Mouse (Mus musculus): ENCODE measurements around the gene Cadps. TPM values are rescaled to one million over a fixed set of nuclear protein-coding genes. Genes with fewer than 3 reads are reported as not detected.

The Cadps gene
- polyA plus RNA-seq, 1 experiment from 2014 or later: 63.4 TPM

- H3K9ac ChIP-seq: no peak overlapping the region
- ATAC-seq (ENCODE audit: low FRiP score) (no peak), DNase-seq (ENCODE audit: low spot score) (no peak)
- H3K4me3 ChIP-seq (replicated peaks; ENCODE audit: low read length): no peak overlapping the region
- no peaks in the 10 kb centered on the region for H3K36me3 ChIP-seq (replicated peaks; ENCODE audit: control insufficient read depth, insufficient read depth)
- peaks cover 89% of the 10 kb centered on the region for H3K27me3 ChIP-seq (ENCODE audit: control insufficient read depth, insufficient read depth, low read length)
- H3K4me2 ChIP-seq (replicated peaks): no peak overlapping the region
- peaks cover 14% of the 10 kb centered on the region; the same call in 1 of the 2 replicates for H3K4me1 ChIP-seq (replicated peaks; ENCODE audit: control insufficient read depth, insufficient read depth, low read length)
- 64% methylated on average over 6 of the region's 6 CpGs for WGBS
- H3K9me3 ChIP-seq (ENCODE audit: control insufficient read depth, low read length): no peaks in the 10 kb centered on the region
- H3K27ac ChIP-seq: no peak overlapping the region
Observed at GRCm38 (mm10) chr14:12387176-12387575, 435.7 kb downstream of the Cadps start.

- WGBS: 22% methylated on average over 9 of the region's 9 CpGs
- H3K36me3 ChIP-seq (replicated peaks; ENCODE audit: control insufficient read depth, insufficient read depth): no peaks in the 10 kb centered on the region
- H3K27ac ChIP-seq: no peak overlapping the region
- H3K27me3 ChIP-seq (ENCODE audit: control insufficient read depth, insufficient read depth, low read length): peaks cover 61% of the 10 kb centered on the region
- H3K9me3 ChIP-seq (ENCODE audit: control insufficient read depth, low read length): no peaks in the 10 kb centered on the region
- H3K9ac ChIP-seq: no peak overlapping the region
- ATAC-seq (ENCODE audit: low FRiP score): no peak
- no peak for DNase-seq (ENCODE audit: low spot score)
- no peaks in the 10 kb centered on the region for H3K4me1 ChIP-seq (replicated peaks; ENCODE audit: control insufficient read depth, insufficient read depth, low read length)
- no peak overlapping the region for H3K4me2 ChIP-seq (replicated peaks)
- H3K4me3 ChIP-seq (replicated peaks; ENCODE audit: low read length): no peak overlapping the region
Observed at GRCm38 (mm10) chr14:12377883-12378282, 445.0 kb downstream of the Cadps start.

GRCm38 (mm10) chr14:12377289-12377688 lies 445.6 kb downstream of the Cadps start:
- H3K9ac ChIP-seq: no peak overlapping the region
- WGBS: 82% methylated on average over 2 of the region's 2 CpGs
- H3K27me3 ChIP-seq (ENCODE audit: control insufficient read depth, insufficient read depth, low read length): peaks cover 59% of the 10 kb centered on the region

GRCm38 (mm10) chr14:12375451-12375850 lies 447.4 kb downstream of the Cadps start:
- DNase-seq (ENCODE audit: low spot score) (no peak), ATAC-seq (ENCODE audit: low FRiP score) (no peak)
- Histone ChIP-seq H3K27ac (no peak overlapping the region), H3K4me2 (replicated peaks) (no peak overlapping the region), H3K4me3 (replicated peaks; ENCODE audit: low read length) (no peak overlapping the region), H3K36me3 (replicated peaks; ENCODE audit: control insufficient read depth, insufficient read depth) (0 out of 2 replicates have a peak, but pooled peaks cover 3% of the 10 kb centered on the region), H3K4me1 (replicated peaks; ENCODE audit: control insufficient read depth, insufficient read depth, low read length) (no peaks in the 10 kb centered on the region), H3K27me3 (ENCODE audit: control insufficient read depth, insufficient read depth, low read length) (peaks cover 50% of the 10 kb centered on the region), H3K9ac (no peak overlapping the region), H3K9me3 (ENCODE audit: control insufficient read depth, low read length) (no peaks in the 10 kb centered on the region)
- WGBS: 43% methylated on average over 2 of the region's 2 CpGs

More at GRCm38 (mm10) chr14:12377289-12377688, 445.6 kb downstream of the Cadps start:
- no peaks in the 10 kb centered on the region for H3K36me3 ChIP-seq (replicated peaks; ENCODE audit: control insufficient read depth, insufficient read depth)
- H3K4me1 ChIP-seq (replicated peaks; ENCODE audit: control insufficient read depth, insufficient read depth, low read length): no peaks in the 10 kb centered on the region
- H3K27ac ChIP-seq: no peak overlapping the region
- DNase-seq (ENCODE audit: low spot score): no peak
- H3K9me3 ChIP-seq (ENCODE audit: control insufficient read depth, low read length): no peaks in the 10 kb centered on the region
- H3K4me3 ChIP-seq (replicated peaks; ENCODE audit: low read length): no peak overlapping the region
- ATAC-seq (ENCODE audit: low FRiP score): no peak
- no peak overlapping the region for H3K4me2 ChIP-seq (replicated peaks)

- no peaks in the 10 kb centered on the region for H3K36me3 ChIP-seq (replicated peaks; ENCODE audit: control insufficient read depth, insufficient read depth)
- no peaks in the 10 kb centered on the region for H3K9me3 ChIP-seq (ENCODE audit: control insufficient read depth, low read length)
- WGBS: 4% methylated on average over 16 of the region's 16 CpGs
- H3K9ac ChIP-seq: no peak overlapping the region
- no peaks in the 10 kb centered on the region for H3K4me1 ChIP-seq (replicated peaks; ENCODE audit: control insufficient read depth, insufficient read depth, low read length)
- H3K27me3 ChIP-seq (ENCODE audit: control insufficient read depth, insufficient read depth, low read length): peaks cover 98% of the 10 kb centered on the region
- no peak overlapping the region for H3K4me3 ChIP-seq (replicated peaks; ENCODE audit: low read length)
- H3K27ac ChIP-seq: no peak overlapping the region
- H3K4me2 ChIP-seq (replicated peaks): no peak overlapping the region
- DNase-seq (ENCODE audit: low spot score): no peak
- ATAC-seq (ENCODE audit: low FRiP score): no peak
Observed at GRCm38 (mm10) chr14:12350271-12350916, 472.5 kb downstream of the Cadps start.

- WGBS: 3% methylated on average over 15 of the region's 15 CpGs
- DNase-seq (ENCODE audit: low spot score) (no peak), ATAC-seq (ENCODE audit: low FRiP score) (no peak)
Observed at GRCm38 (mm10) chr14:12349334-12350090, 473.4 kb downstream of the Cadps start.

GRCm38 (mm10) chr14:12348089-12348488 lies 474.8 kb downstream of the Cadps start, which contains the start of gene Fezf2:
TSS of gene Fezf2 (minus strand) at chr14:12348189.
- Histone ChIP-seq H3K9ac (no peak within 1 kb of the TSS), H3K9me3 (ENCODE audit: control insufficient read depth, low read length) (no peaks in the 10 kb centered on the region), H3K27ac (no peak within 1 kb of the TSS), H3K4me1 (replicated peaks; ENCODE audit: control insufficient read depth, insufficient read depth, low read length) (no peaks in the 10 kb centered on the region), H3K36me3 (replicated peaks; ENCODE audit: control insufficient read depth, insufficient read depth) (no peaks in the 10 kb centered on the region), H3K27me3 (ENCODE audit: control insufficient read depth, insufficient read depth, low read length) (peaks cover 98% of the 10 kb centered on the region), H3K4me3 (replicated peaks; ENCODE audit: low read length) (no peak within 1 kb of the TSS), H3K4me2 (replicated peaks) (no peak within 1 kb of the TSS)
- DNase-seq (ENCODE audit: low spot score) (no peak), ATAC-seq (ENCODE audit: low FRiP score) (no peak)
- WGBS: 0% methylated on average over 2 of the region's 2 CpGs

More at GRCm38 (mm10) chr14:12349334-12350090, 473.4 kb downstream of the Cadps start:
- Histone ChIP-seq H3K9ac (no peak overlapping the region), H3K4me2 (replicated peaks) (no peak overlapping the region), H3K27me3 (ENCODE audit: control insufficient read depth, insufficient read depth, low read length) (peaks cover 99% of the 10 kb centered on the region), H3K36me3 (replicated peaks; ENCODE audit: control insufficient read depth, insufficient read depth) (no peaks in the 10 kb centered on the region), H3K9me3 (ENCODE audit: control insufficient read depth, low read length) (no peaks in the 10 kb centered on the region), H3K4me1 (replicated peaks; ENCODE audit: control insufficient read depth, insufficient read depth, low read length) (no peaks in the 10 kb centered on the region), H3K4me3 (replicated peaks; ENCODE audit: low read length) (no peak overlapping the region), H3K27ac (no peak overlapping the region)

DNA sequence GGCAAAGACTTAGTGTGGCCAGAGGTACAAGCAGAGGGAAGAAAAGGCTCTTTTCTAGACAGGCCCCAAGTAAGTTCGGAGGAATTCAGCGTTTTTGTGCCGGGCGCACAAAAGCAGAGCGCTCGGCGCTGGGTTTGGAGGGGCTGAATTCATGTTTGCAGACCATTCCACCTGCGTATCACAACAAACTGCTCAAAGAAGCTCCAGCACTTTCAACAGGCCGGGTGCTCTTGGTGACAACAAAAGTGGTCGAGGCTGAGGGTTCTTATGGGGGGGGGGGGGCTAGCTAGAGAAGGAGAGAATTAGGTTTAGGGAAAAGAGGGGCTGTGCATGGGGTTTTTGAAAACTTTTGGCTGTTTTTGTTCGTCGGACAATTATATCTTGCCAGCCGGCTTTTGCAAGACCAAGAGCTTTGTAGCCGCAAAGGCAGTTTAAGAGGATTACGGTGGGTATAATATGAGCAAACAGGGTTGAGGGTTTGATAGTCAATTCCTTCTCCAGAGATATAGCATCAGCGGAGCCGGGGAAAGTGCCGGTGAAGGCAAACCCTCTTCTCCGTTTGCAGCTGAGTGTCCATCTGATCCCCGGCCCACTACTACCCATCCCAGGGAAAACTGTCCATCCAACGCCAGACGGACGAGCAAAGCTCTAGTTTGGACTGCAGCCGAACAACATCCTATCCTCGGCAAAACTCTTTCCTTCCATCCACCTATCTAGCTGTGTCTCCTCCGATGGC lies 475.8 kb downstream of the Cadps start:
- H3K36me3 ChIP-seq (replicated peaks; ENCODE audit: control insufficient read depth, insufficient read depth): no peaks in the 10 kb centered on the region
- DNase-seq (ENCODE audit: low spot score): no peak
- WGBS: 1% methylated on average over 26 of the region's 26 CpGs
- H3K9me3 ChIP-seq (ENCODE audit: control insufficient read depth, low read length): no peaks in the 10 kb centered on the region
- no peaks in the 10 kb centered on the region for H3K4me1 ChIP-seq (replicated peaks; ENCODE audit: control insufficient read depth, insufficient read depth, low read length)
- H3K27ac ChIP-seq: no peak overlapping the region
- H3K4me2 ChIP-seq (replicated peaks): no peak overlapping the region
- ATAC-seq (ENCODE audit: low FRiP score): no peak
- peaks cover 97% of the 10 kb centered on the region for H3K27me3 ChIP-seq (ENCODE audit: control insufficient read depth, insufficient read depth, low read length)
- H3K4me3 ChIP-seq (replicated peaks; ENCODE audit: low read length): no peak overlapping the region
- no peak overlapping the region for H3K9ac ChIP-seq

Measured in hindbrain, embryonic 14.5 days (tissue).